Mouse (Mus musculus) hindbrain, embryonic 12.5 days (tissue): ENCODE measurements at regions not wholly inside any gene's neighbourhood (a gene's known extent, or its start where the extent isn't known, plus 50 kb on each side); places are given as distances from the start of the nearest gene placed in this dataset.
A peak's percentile ranks its signal among the peaks of the same experiment; 100 is the strongest.

Experiments
- ATAC-seq: fragments of 200-750 bp; cut with Nextera tagmentation; 2 replicates; pipeline ENCODE4 v1.8.0; 2017; ENCODE audit warnings: moderate TSS enrichment; ENCODE audit not compliant: low FRiP score
- H3K27ac ChIP-seq: fragments of 300-500 bp; sonication (generic); 2 replicates; pipeline ENCODE4 v1.5.1; 2016; ENCODE audit warnings: mild to moderate bottlenecking
- H3K27me3 ChIP-seq: fragments of 300-500 bp; sonication (generic); 2 replicates; pipeline ENCODE4 v1.6.1; 2016; ENCODE audit warnings: mild to moderate bottlenecking
- H3K36me3 ChIP-seq: fragments of 300-500 bp; sonication (generic); 2 replicates; pipeline ENCODE4 v1.6.1; 2016; ENCODE audit warnings: mild to moderate bottlenecking
- H3K4me1 ChIP-seq: fragments of 300-500 bp; sonication (generic); 2 replicates; pipeline ENCODE4 v1.6.1; 2016
- H3K4me2 ChIP-seq: fragments of 300-500 bp; sonication (generic); replicated peaks from 2 replicates; pipeline ENCODE4 v1.6.1; 2016; ENCODE audit warnings: mild to moderate bottlenecking
- H3K4me3 ChIP-seq: fragments of 300-500 bp; sonication (generic); 2 replicates; pipeline ENCODE4 v1.5.1; 2016; ENCODE audit warnings: mild to moderate bottlenecking
- H3K9ac ChIP-seq: fragments of 300-500 bp; sonication (generic); 2 replicates; pipeline ENCODE4 v1.6.1; 2016; ENCODE audit warnings: mild to moderate bottlenecking, moderate library complexity
- H3K9me3 ChIP-seq: fragments of 300-500 bp; sonication (generic); replicated peaks from 2 replicates; pipeline ENCODE4 v1.6.1; 2016; ENCODE audit warnings: mild to moderate bottlenecking
- WGBS: fragments of 180-500 bp; shearing (Covaris S2); methylation state at CpG from one replicate; pipeline ENCODE4 v1.1.7; 2016; 5-methylcytosine and 5-hydroxymethylcytosine counted together

GRCm38 (mm10) chr10:60913456-60913900 is 82.1 kb upstream of the Unc5b start:
- no peak for ATAC-seq
- Histone ChIP-seq H3K9ac (no peak overlapping the region), H3K4me1 (peaks cover 8% of the 10 kb centered on the region), H3K36me3 (no peaks in the 10 kb centered on the region), H3K4me3 (no peak overlapping the region), H3K27ac (no peak overlapping the region), H3K27me3 (peaks cover 55% of the 10 kb centered on the region), H3K9me3 (0 out of 2 replicates have a peak, but pooled peaks cover 3% of the 10 kb centered on the region), H3K4me2 (no peak overlapping the region)
- WGBS, result 81% methylated on average over 11 of the region's 11 CpGs

GRCm38 (mm10) chr10:60904351-60904750 is 73.0 kb upstream of the Unc5b start:
- no peak overlapping the region for H3K4me3 ChIP-seq
- 74% methylated on average over 7 of the region's 7 CpGs for WGBS

GRCm38 (mm10) chr10:60900992-60901391 is 69.6 kb upstream of the Unc5b start:
- no peaks in the 10 kb centered on the region for H3K36me3 ChIP-seq
- H3K4me1 ChIP-seq, result no peaks in the 10 kb centered on the region
- WGBS, result 76% methylated on average over 2 of the region's 2 CpGs
- H3K4me3 ChIP-seq, result no peak overlapping the region
- H3K9me3 ChIP-seq, result no peaks in the 10 kb centered on the region
- H3K27me3 ChIP-seq, result no peaks in the 10 kb centered on the region
- ATAC-seq, result no peak
- no peak overlapping the region for H3K4me2 ChIP-seq
- H3K27ac ChIP-seq, result no peak overlapping the region
- no peak overlapping the region for H3K9ac ChIP-seq

More at GRCm38 (mm10) chr10:60904351-60904750, 73.0 kb upstream of the Unc5b start:
- Histone ChIP-seq H3K4me1 (no peaks in the 10 kb centered on the region), H3K36me3 (no peaks in the 10 kb centered on the region), H3K9ac (no peak overlapping the region), H3K9me3 (0 out of 2 replicates have a peak, but pooled peaks cover 3% of the 10 kb centered on the region), H3K27ac (no peak overlapping the region), H3K4me2 (no peak overlapping the region), H3K27me3 (no peaks in the 10 kb centered on the region)
- no peak for ATAC-seq

- Histone ChIP-seq H3K36me3 (no peaks in the 10 kb centered on the region), H3K27me3 (0 out of 2 replicates have a peak, but pooled peaks cover 16% of the 10 kb centered on the region), H3K9me3 (no peaks in the 10 kb centered on the region), H3K27ac (peak overlapping the region; percentile 46; the same call in 1 of the 2 replicates), H3K4me2 (peak overlapping the region; percentile 31), H3K9ac (no peak overlapping the region), H3K4me3 (no peak overlapping the region), H3K4me1 (peaks cover 27% of the 10 kb centered on the region)
- 24% methylated on average over 3 of the region's 4 CpGs for WGBS
- ATAC-seq, result peak; percentile 87
Measured at GRCm38 (mm10) chr10:60893810-60894147, 62.4 kb upstream of the Unc5b start.

DNA sequence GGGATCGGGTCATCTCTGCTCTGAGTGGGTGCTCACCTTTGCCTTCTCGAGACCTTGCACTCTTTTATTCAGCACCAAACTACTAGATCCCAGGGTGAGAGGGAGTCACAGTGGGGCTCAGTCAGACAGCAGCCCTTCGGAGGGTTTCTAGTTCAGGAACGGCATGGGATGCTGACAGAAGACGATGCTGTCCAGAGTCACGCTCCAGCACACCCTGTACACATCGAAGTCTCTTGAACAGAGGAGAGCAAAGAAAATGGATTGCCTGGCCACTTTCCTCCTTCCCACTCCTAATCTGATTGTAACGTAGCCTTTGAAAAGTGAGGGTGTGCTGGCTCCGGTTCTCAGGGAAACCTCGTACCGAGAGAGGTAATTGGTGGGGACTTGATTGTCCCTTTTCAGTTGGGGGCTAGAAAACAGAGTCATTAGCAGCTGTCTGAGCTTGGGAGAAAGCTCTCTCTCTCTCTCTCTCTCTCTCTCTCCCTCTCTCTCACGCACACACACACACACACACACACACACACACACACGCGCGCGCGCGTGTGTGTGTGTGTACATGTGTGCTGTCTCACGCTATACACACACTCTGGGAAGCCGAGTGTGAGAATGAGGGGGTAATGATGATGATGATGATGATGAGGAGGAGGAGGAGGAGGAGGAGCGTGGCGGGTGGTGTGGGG is 61.9 kb upstream of the Unc5b start:
- Histone ChIP-seq H3K9me3 (no peaks in the 10 kb centered on the region), H3K36me3 (no peaks in the 10 kb centered on the region), H3K27ac (peak overlapping the region; percentile 46), H3K27me3 (0 out of 2 replicates have a peak, but pooled peaks cover 20% of the 10 kb centered on the region), H3K4me3 (no peak overlapping the region), H3K9ac (no peak overlapping the region), H3K4me1 (peaks cover 27% of the 10 kb centered on the region), H3K4me2 (peak overlapping the region; percentile 31)
- 64% methylated on average over 22 of the region's 22 CpGs for WGBS
- peak; percentile 49 for ATAC-seq

- H3K9me3 ChIP-seq, result no peaks in the 10 kb centered on the region
- no peaks in the 10 kb centered on the region for H3K36me3 ChIP-seq
- no peak overlapping the region for H3K9ac ChIP-seq
- H3K27ac ChIP-seq, result peak overlapping the region; percentile 46
- 53% methylated on average over 4 of the region's 4 CpGs for WGBS
- H3K4me3 ChIP-seq, result no peak overlapping the region
- ATAC-seq, result no peak
- H3K4me1 ChIP-seq, result peaks cover 27% of the 10 kb centered on the region
- peak overlapping the region; percentile 13; the same call in 1 of the 2 replicates for H3K4me2 ChIP-seq
- 0 out of 2 replicates have a peak, but pooled peaks cover 21% of the 10 kb centered on the region for H3K27me3 ChIP-seq
Measured at GRCm38 (mm10) chr10:60892730-60893129, 61.3 kb upstream of the Unc5b start.

DNA sequence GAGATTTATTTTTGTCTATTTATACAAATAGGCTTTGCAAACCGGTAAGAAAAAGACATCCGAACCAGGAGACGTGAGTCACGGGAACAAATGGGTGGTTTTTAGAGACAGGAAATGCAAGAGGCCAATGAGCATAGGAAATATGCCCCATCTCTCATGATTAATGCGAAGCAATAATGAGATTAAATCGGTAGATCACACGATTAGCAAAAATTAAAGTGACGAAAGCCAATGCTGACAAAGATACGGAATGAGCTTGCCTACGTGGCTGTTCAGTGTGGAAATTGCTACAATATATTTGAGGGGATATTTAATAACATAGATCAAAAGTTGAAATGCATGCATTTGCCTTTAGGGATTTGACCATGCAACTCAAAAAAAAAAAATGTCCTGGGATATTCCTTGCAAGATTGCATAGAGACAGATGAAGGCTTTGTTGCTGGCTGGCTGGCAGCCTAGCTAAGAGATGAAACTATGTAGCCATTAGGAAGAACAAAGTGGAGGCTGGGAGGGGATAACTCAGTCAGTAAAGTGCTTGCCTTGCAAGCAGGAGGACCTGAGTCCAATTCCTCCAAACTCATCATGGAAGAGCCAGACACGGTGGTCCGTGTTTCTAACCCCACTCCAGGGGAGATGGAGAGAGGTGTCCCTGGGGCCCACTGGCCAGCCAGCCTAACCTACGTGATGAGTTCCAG is 60.2 kb upstream of the Unc5b start:
- 0 out of 2 replicates have a peak, but pooled peaks cover 23% of the 10 kb centered on the region for H3K27me3 ChIP-seq
- no peak overlapping the region for H3K4me3 ChIP-seq
- no peak overlapping the region for H3K27ac ChIP-seq
- H3K4me2 ChIP-seq, result no peak overlapping the region
- no peaks in the 10 kb centered on the region for H3K9me3 ChIP-seq
- H3K4me1 ChIP-seq, result peaks cover 27% of the 10 kb centered on the region
- no peak for ATAC-seq
- 84% methylated on average over 13 of the region's 13 CpGs for WGBS
- H3K36me3 ChIP-seq, result no peaks in the 10 kb centered on the region
- H3K9ac ChIP-seq, result no peak overlapping the region

DNA sequence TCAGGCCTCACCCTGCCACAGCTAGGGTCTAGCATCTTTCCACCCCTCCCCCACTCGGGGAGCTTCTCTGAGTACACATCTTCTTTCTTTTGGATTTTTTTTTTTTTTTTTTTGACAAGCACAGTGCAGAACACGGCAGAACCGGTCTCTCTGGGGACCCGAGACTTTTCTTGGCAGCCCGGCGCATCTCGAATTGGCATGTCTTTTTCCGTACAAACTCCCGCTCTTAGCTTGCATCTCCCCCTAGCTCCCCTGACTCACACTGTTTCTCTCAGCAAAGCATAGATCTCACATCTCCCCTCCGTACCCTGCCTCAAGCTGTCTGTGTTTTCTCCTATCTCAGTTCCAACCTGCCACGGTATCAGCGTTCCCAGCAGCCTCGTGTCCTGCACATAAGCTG is 58.4 kb upstream of the Unc5b start:
- Histone ChIP-seq H3K27ac (no peak overlapping the region), H3K4me2 (no peak overlapping the region), H3K4me3 (no peak overlapping the region), H3K9ac (no peak overlapping the region), H3K27me3 (0 out of 2 replicates have a peak, but pooled peaks cover 23% of the 10 kb centered on the region), H3K36me3 (no peaks in the 10 kb centered on the region), H3K9me3 (no peaks in the 10 kb centered on the region), H3K4me1 (peaks cover 38% of the 10 kb centered on the region)
- 82% methylated on average over 13 of the region's 13 CpGs for WGBS
- no peak for ATAC-seq

DNA sequence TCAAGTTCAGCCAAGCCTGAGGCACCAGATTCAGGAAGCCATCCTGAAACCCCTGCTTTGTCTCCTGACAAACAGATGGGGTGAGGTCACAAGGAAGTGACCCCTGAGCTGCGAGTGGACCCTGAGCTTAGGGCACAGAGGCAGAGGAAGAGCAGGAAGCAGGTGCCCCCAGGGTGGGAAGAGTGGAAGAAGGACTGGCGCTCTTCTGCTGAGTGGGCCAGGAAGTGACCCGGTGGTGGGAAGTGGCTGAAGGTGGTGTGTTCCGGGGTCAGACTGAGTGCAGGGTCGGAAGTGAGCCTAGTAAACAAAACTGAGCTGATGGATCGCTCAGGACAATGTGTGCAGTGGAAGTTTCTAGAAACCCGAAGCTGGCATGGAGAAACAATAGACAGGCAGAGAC is 57.2 kb upstream of the Unc5b start:
- Histone ChIP-seq H3K27ac (no peak overlapping the region), H3K36me3 (no peaks in the 10 kb centered on the region), H3K9ac (no peak overlapping the region), H3K9me3 (no peaks in the 10 kb centered on the region), H3K27me3 (0 out of 2 replicates have a peak, but pooled peaks cover 23% of the 10 kb centered on the region), H3K4me3 (no peak overlapping the region), H3K4me1 (peaks cover 26% of the 10 kb centered on the region), H3K4me2 (no peak overlapping the region)
- no peak for ATAC-seq
- 66% methylated on average over 7 of the region's 7 CpGs for WGBS

- Histone ChIP-seq H3K27me3 (peaks cover 26% of the 10 kb centered on the region; the same call in 1 of the 2 replicates), H3K4me2 (peak overlapping the region; percentile 45), H3K9ac (no peak overlapping the region), H3K9me3 (no peaks in the 10 kb centered on the region), H3K36me3 (no peaks in the 10 kb centered on the region), H3K27ac (peak overlapping the region; percentile 25; the same call in 1 of the 2 replicates), H3K4me3 (0 out of 2 replicates have a peak overlapping the region, but pooled peaks have one; percentile 0), H3K4me1 (peaks cover 17% of the 10 kb centered on the region)
- WGBS, result 24% methylated on average over 25 of the region's 25 CpGs
- ATAC-seq, result peak; percentile 89
Measured at GRCm38 (mm10) chr10:60885348-60886275, 54.2 kb upstream of the Unc5b start.

- Histone ChIP-seq H3K9me3 (no peaks in the 10 kb centered on the region), H3K9ac (no peak overlapping the region), H3K36me3 (no peaks in the 10 kb centered on the region), H3K4me3 (no peak overlapping the region), H3K4me1 (peaks cover 17% of the 10 kb centered on the region), H3K4me2 (no peak overlapping the region), H3K27ac (peak overlapping the region; percentile 25; the same call in 1 of the 2 replicates), H3K27me3 (peaks cover 23% of the 10 kb centered on the region; the same call in 1 of the 2 replicates)
- ATAC-seq, result no peak
- WGBS, result 94% methylated on average over 5 of the region's 5 CpGs
Measured at GRCm38 (mm10) chr10:60884806-60885205, 53.4 kb upstream of the Unc5b start.
